Mouse (Mus musculus) ES-Bruce4 (cell line): ENCODE data around the gene Fkbp11. TPM values are rescaled to one million over a fixed set of nuclear protein-coding genes. Genes with fewer than 3 reads are reported as not detected.

Experiments
- H3K27ac ChIP-seq: 2 replicates; pipeline ENCODE4 v1.5.1; 2012; ENCODE audit warnings: low read length, inconsistent platforms; ENCODE audit not compliant: insufficient read depth
- H3K27me3 ChIP-seq: 2 replicates; pipeline ENCODE4 v1.6.1; 2012; ENCODE audit warnings: mild to moderate bottlenecking, low read length, inconsistent platforms; ENCODE audit not compliant: control insufficient read depth, poor library complexity, insufficient read depth, severe bottlenecking
- H3K36me3 ChIP-seq: 2 replicates; pipeline ENCODE4 v1.6.1; 2012; ENCODE audit warnings: inconsistent platforms, mild to moderate bottlenecking, low read length, moderate library complexity; ENCODE audit not compliant: control insufficient read depth, poor library complexity, insufficient read depth, severe bottlenecking
- H3K4me1 ChIP-seq: one replicate; pipeline ENCODE4 v1.8.1; 2011; ENCODE audit warnings: low read length; ENCODE audit not compliant: control insufficient read depth, insufficient read depth
- H3K4me3 ChIP-seq: 2 replicates; pipeline ENCODE4 v1.5.1; 2011; ENCODE audit warnings: low read depth, mild to moderate bottlenecking, low read length
- H3K9ac ChIP-seq: 2 replicates; pipeline ENCODE4 v1.6.1; 2012; ENCODE audit warnings: low read depth, mild to moderate bottlenecking, inconsistent platforms; ENCODE audit not compliant: poor library complexity, severe bottlenecking
- H3K9me3 ChIP-seq: replicated peaks from 2 replicates; pipeline ENCODE4 v1.6.1; 2012; ENCODE audit warnings: mild to moderate bottlenecking, low read length, inconsistent platforms; ENCODE audit not compliant: control insufficient read depth, poor library complexity, insufficient read depth, severe bottlenecking
- CTCF ChIP-seq: IDR thresholded peaks from one replicate; pipeline ENCODE4 v1.8.1; 2011; ENCODE audit warnings: low read depth, low read length
- EP300 ChIP-seq: IDR thresholded peaks from 2 replicates; pipeline ENCODE4 v1.6.1; 2011; ENCODE audit warnings: low read depth, low read length; ENCODE audit not compliant: insufficient read depth
- POLR2A ChIP-seq: IDR thresholded peaks from one replicate; pipeline ENCODE4 v1.8.1; 2011; ENCODE audit warnings: low read length; ENCODE audit not compliant: insufficient read depth
- polyA plus RNA-seq: library from polyadenylated mRNA; stranded (reverse); fragments of >200 nt; gene quantifications from 2 replicates; pipeline ENCODE4 v1.2.4, GENCODE M21; 2011; ENCODE audit warnings: low read depth; ENCODE audit not compliant: missing spikeins, insufficient read depth, insufficient read length

Gene Fkbp11
- polyA plus RNA-seq, 1 experiment = 30.0 TPM

DNA sequence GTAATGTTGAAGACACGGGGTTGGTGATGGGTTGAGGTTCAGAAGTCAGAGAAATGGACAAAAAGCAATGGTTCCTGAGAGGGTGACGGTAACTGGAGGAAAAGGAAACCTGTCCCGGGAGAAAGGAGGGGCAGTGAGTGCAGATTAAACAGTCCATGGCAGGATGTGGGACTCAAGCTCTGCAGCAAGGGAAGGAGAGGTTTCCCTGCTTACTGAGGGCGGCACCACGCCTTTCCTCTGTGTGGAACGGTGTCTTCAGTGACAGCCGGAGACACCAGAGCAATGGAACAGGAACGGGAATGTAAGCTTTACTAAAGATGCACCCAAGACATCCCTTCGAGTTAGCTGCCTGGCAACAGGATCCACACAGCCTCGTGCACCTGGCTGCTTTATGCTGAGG, 8.5 kb upstream of the Fkbp11 start:
- TF ChIP-seq EP300 (no peak), POLR2A (no peak), CTCF (no peak)
- Histone ChIP-seq H3K4me1 (no peaks in the 10 kb centered on the region), H3K9me3 (no peaks in the 10 kb centered on the region), H3K9ac (no peak overlapping the region), H3K4me3 (no peak overlapping the region), H3K27me3 (no peaks in the 10 kb centered on the region), H3K36me3 (peaks cover 9% of the 10 kb centered on the region), H3K27ac (no peak overlapping the region)

DNA sequence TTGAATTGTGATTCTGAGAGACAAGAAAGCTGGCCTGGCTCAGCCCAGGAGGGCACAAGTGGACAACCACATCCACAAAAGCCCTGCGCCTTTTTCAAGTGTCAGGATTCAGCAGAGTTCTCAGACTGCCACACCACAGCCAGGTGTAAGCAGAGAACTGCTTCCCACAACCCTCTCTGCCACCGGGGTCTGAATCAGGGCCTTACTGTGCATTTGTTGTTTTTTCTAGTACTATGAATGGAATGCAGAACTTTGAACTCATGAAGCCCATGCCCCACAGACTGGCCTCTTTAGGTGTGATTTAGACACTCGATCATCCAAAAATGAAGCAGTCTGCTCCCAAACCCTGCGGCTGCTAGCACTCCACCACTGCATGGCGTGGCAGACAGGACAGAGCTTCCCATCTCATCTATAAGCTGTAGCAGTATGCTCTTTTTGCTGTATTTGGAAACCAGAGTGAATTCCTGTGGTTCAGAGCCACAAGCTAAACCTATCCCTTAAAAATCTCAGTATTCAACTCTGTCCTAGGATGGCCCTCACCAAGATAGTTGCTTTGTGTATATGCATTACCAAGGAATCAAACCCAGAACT, 6.1 kb upstream of the Fkbp11 start:
- H3K4me1 ChIP-seq = no peaks in the 10 kb centered on the region
- H3K9ac ChIP-seq = no peak overlapping the region
- no peak overlapping the region for H3K4me3 ChIP-seq
- no peaks in the 10 kb centered on the region for H3K9me3 ChIP-seq
- no peak for TF ChIP-seq CTCF
- no peak for TF ChIP-seq EP300
- no peak for TF ChIP-seq POLR2A
- no peaks in the 10 kb centered on the region for H3K27me3 ChIP-seq
- no peak overlapping the region for H3K27ac ChIP-seq
- H3K36me3 ChIP-seq = no peaks in the 10 kb centered on the region

DNA sequence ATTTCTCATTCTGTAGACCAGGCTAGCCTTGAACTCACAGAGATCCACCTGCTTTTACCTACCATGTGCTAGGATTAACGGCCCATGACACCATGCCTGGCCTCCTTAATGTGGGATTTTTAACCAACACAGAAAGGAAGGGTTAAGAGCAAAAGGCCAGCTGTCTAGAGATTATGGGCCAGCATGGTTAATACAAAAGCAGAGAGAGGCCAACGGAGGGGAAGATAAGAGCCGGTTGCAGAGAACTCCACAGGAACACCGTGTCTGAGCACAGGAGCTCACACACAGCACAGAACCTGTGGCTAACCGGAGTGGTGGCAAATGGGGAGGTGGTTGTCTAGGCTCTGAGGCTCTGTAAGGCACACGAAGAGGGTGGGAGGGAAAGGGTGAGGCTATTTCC, 5.4 kb upstream of the Fkbp11 start:
- H3K9me3 ChIP-seq = no peaks in the 10 kb centered on the region
- TF ChIP-seq EP300 = no peak
- TF ChIP-seq POLR2A = no peak
- TF ChIP-seq CTCF = no peak
- no peaks in the 10 kb centered on the region for H3K36me3 ChIP-seq
- no peaks in the 10 kb centered on the region for H3K4me1 ChIP-seq
- H3K9ac ChIP-seq = no peak overlapping the region
- no peak overlapping the region for H3K27ac ChIP-seq
- no peaks in the 10 kb centered on the region for H3K27me3 ChIP-seq
- H3K4me3 ChIP-seq = no peak overlapping the region

DNA sequence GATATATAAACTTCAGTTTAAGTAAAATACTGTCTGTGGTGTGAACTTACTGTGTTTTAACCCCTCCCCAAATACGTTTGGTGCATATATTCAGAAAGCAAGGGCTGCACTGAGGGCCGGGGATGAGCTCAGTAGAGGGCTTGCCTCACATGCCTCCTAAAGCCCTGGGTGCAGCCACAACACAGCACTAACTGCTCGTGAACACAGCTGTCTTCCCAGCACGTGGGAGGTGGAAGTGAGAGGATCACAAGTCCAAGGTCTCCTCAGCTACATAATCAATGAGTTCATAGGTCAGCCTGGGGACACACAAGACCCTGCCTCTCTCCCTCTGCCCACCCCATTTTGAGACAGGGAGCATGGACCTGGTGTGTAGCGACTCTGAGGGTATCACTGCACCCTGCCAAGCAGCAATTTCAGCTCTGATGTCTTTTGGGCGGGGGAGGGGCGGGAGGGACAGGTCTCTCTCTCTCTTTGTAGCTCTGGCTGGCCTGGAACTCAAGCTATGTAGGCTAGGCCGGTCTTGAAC, 4.1 kb upstream of the Fkbp11 start:
- no peak overlapping the region for H3K27ac ChIP-seq
- H3K4me1 ChIP-seq = no peaks in the 10 kb centered on the region
- no peaks in the 10 kb centered on the region for H3K36me3 ChIP-seq
- H3K9ac ChIP-seq = no peak overlapping the region
- H3K27me3 ChIP-seq = no peaks in the 10 kb centered on the region
- no peak overlapping the region for H3K4me3 ChIP-seq
- TF ChIP-seq EP300 = no peak
- TF ChIP-seq CTCF = no peak
- no peak for TF ChIP-seq POLR2A
- no peaks in the 10 kb centered on the region for H3K9me3 ChIP-seq

DNA sequence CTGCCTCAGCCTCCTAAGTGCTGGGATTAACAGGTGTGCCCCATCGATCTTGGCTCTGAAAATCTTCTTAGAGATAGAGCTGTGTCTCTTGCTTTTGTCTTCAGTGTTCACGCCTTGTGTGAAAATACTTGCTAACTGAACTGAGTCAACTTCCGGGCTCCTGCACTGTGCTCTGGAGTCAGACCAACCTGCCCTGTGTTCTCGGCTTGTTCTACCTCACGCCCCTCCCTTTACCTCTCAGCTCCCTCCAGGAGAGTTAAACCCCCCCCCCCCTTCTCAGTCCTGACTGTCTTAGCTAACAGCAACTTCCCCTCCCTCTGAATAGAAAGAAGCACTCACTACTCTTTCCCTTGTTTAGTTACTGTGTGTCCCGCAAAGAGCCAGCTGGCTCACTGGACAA, 2.8 kb upstream of the Fkbp11 start:
- Histone ChIP-seq H3K9ac (no peak overlapping the region), H3K4me1 (no peaks in the 10 kb centered on the region), H3K27ac (no peak overlapping the region), H3K27me3 (no peaks in the 10 kb centered on the region), H3K4me3 (no peak overlapping the region), H3K9me3 (no peaks in the 10 kb centered on the region), H3K36me3 (no peaks in the 10 kb centered on the region)
- TF ChIP-seq CTCF = no peak
- TF ChIP-seq POLR2A = no peak
- TF ChIP-seq EP300 = no peak

DNA sequence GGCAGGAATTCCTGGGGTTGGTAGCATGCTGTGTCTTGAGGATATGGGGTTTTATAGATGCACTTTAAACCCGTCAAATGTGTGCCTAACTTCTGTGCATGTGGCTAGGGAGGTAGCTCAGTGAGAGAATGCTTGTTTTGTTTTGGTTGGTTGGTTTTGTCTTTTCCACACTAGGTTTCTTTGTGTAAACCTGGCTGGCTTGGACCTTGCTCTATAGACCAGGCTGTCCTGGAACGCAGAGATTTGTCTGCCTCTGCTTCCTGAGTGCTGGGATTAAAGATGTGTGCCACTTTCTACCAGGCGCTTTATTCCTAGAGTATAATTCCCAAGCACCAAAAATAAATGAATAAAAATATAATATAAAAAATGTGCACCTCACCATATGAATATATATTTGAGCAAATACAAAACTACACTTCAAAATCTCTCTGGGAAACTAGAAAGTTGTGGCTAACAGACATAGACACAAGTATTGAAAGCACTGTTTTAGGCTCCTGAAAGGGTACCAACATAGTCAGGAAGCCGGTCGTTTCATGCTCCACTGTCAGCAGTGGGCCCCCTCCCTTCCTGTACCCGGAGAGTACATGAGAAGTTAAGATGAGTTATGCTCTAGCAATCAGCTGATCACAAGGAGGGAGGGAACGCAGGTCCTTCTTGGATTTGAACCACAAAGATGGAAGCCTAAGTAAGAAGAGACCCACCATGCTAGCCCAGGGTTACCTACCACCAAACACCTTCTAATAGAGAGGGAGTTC, 2.0 kb upstream of the Fkbp11 start:
- H3K36me3 ChIP-seq = no peaks in the 10 kb centered on the region
- no peaks in the 10 kb centered on the region for H3K9me3 ChIP-seq
- H3K4me3 ChIP-seq = no peak overlapping the region
- H3K4me1 ChIP-seq = no peaks in the 10 kb centered on the region
- no peak overlapping the region for H3K27ac ChIP-seq
- TF ChIP-seq CTCF (no peak), EP300 (no peak), POLR2A (no peak)
- no peak overlapping the region for H3K9ac ChIP-seq
- H3K27me3 ChIP-seq = no peaks in the 10 kb centered on the region
